Mouse (Mus musculus): ENCODE measurements around the gene Palb2.

- no peak for TF ChIP-seq EP300 (IDR thresholded peaks at IDR 0.05; ENCODE audit: low read depth)
- TF ChIP-seq CTCF (IDR thresholded peaks at IDR 0.05; ENCODE audit: low read depth), result no peak
Observed at GRCm38 (mm10) chr7:122171613-122172012, 38.8 kb upstream of the Palb2 start.
